Mouse (Mus musculus): ENCODE measurements around the gene Pkd1.

- TF ChIP-seq CTCF (IDR thresholded peaks at IDR 0.05; ENCODE audit: control insufficient read depth, insufficient read depth, insufficient replicate concordance, low read depth, low read length) (no peak), POLR2A (IDR thresholded peaks at IDR 0.05; ENCODE audit: control insufficient read depth, low read depth, low read length) (no peak)
Observed at GRCm38 (mm10) chr17:24507129-24507664, 42.4 kb upstream of the Pkd1 start.

Data from testis, adult 2 months (tissue).